ENCODE assay signal across 14 mouse cellular contexts in genomic region chr7:145215476-145215875, GRCm38 (mm10). TPM values are rescaled to one million over a fixed set of nuclear protein-coding genes. Genes with fewer than 3 reads are reported as not detected.
DNase-seq lines count a peak whose midpoint lies in the region; ATAC-seq lines count a peak whose summit lies in the region.
"Had no signal": no experiment of that assay in that cellular context is flagged by ENCODE, and none has a peak within 500 bp of the region (broad histone marks: within the 10 kb centered on the region; RNA-seq: fewer than 3 reads in every experiment).

No protein-coding gene starts in this region.

- intact Hi-C loops in heart, postnatal 25 days (cut with DNase I), result loop anchor here (5.0 kb wide), 1 partner anchor 183 kb away; no protein-coding TSS in a partner anchor
- intact Hi-C loops in heart, postnatal 36 days (cut with DNase I), result loop anchor here (5.0 kb wide), 1 partner anchor 53 kb away; no protein-coding TSS in a partner anchor

- peak; percentile 52 for DNase-seq in heart, adult 8-10 months (ENCODE audit: low spot score)
- DNase-seq in heart, postnatal 25 days (ENCODE audit: low spot score), result no peak
- DNase-seq in 416B (ENCODE audit: low read depth) (peak; percentile 92), NIH3T3 (ENCODE audit: low read depth) (peak; percentile 33)
- DNase-seq in heart, postnatal 36 days, result peak; percentile 55 to 59
- no peak for DNase-seq in yolk sac, embryonic 10.5 days (ENCODE audit: low spot score)
- DNase-seq: cerebellum, adult 8-10 months; embryo, embryonic 11 days; kidney, adult 18-20 months; thymus, adult 2 months had no signal

- ATAC-seq in erythroid progenitor cell, adult 5-6 weeks (replicated peaks; ENCODE audit: low FRiP score, poor library complexity, severe bottlenecking), result no peak
- ATAC-seq: forebrain, embryonic 14.5 days had no signal

RNA-seq across cellular contexts. Expression of gene 1810010D01Rik, which starts 7.6 kb away (rescaled TPM):
- 1 to 10 TPM in 1 of 4 experiments, not detected in 3; 1.1 TPM for total RNA-seq in heart, adult 8-10 months (2022)
- not detected for total RNA-seq in heart, postnatal 25 days (2021)
- not detected for total RNA-seq in heart, postnatal 36 days (2021)
- not detected in 2 replicates for total RNA-seq in erythroid progenitor cell, adult 5-6 weeks (2015; ENCODE audit: low replicate concordance)
- total RNA-seq in erythroid progenitor cell, adult 5-6 weeks (2017; ENCODE audit: low replicate concordance), result not detected in 2 replicates
- total RNA-seq: adrenal gland, adult 18-20 months; monocyte, adult 5-6 weeks had no signal

Comparison
In these comparisons a context has a peak if more than half of its experiments do, and no peak if none do; other contexts are left out.
1. DNase-seq: peak in heart, adult 8-10 months (single experiment), 416B (single experiment), NIH3T3 (single experiment) and heart, postnatal 36 days (2 of 2); none in heart, postnatal 25 days (single experiment) and yolk sac, embryonic 10.5 days (single experiment).